Mouse (Mus musculus): Measurements from ENCODE around the gene Tmem97.

- TF ChIP-seq CTCF (conservative IDR thresholded peaks at IDR 0.05; ENCODE audit: insufficient read depth, insufficient read length, low read depth, low read length) (peak; percentile 51), POLR2A (IDR thresholded peaks at IDR 0.05; ENCODE audit: low read depth, low read length) (no peak)
Observed at GRCm38 (mm10) chr11:78509148-78509547, 41.4 kb downstream of the Tmem97 start.
